Mouse (Mus musculus): Measurements from ENCODE around the gene Slc2a6.

Slc2a6 gene

DNA sequence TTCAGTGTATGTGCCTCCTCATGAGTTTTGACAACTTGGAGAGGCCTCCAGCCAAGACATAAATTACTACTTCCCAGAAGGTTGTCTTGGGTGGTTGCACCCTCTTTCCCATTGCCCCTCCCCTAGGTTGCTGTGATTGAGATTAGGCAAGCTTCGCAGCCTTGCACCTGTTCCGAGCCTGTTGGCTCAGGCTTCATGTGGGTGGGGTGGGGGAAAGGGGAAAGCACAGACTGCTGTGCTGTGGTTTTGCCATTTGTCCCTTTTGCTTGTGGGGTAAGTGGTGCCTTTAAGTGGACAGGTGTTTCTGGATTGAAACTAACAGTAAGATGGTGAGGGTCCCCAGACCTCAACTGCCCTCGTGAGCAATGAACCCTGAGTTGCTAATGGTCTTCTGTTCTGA, 8.2 kb upstream of the Slc2a6 start:
- no peak for DNase-seq (ENCODE audit: inconsistent ontology term)

DNA sequence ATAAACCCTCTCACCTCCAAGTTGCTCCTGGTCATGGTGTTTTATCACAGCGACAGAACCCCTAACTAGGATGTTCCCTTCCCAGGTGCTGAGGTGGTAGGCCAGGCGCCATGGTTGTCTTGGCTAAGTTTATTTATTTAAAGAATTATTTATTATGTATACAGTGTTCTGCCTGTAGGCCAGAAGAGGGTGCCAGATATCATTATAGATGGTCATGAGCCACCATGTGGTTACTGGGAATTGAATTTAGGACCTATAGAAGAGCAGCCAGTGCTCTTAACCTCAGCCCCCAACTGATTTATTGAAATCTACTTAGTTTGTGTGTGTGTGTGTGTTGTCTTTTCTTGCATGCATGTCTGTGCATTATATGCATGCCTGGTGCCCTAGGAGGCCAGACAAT, 4.6 kb upstream of the Slc2a6 start:
- no peak for DNase-seq (ENCODE audit: inconsistent ontology term)

DNA sequence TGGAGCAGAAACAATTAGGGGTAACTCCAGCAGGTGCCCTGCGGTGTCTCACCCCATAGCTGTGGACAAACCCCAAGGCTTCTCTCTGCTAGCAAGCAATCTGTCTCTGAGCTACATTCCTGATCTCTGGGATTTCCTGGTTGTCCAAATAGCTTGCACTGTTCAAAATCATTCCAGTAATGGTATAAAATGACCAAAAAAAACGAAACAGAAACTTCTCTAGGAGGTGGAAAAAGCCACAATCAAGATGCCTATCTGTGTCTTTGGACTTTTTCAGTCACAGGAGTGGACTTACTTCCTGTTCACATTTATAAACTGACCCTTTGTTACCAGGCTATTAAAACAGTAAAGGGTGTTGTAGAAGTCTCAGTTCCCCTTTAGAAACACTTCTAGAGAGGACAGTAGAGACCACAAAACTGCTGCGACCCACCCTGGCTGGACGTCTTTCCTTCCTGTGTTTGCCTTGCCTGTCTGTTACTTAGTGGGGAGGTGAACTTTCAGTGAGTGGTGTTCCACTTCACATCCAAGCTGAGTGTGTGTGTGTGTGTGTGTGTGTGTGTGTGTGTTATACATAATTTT, 728 bp upstream of the Slc2a6 start:
- DNase-seq (ENCODE audit: inconsistent ontology term), result no peak

DNA sequence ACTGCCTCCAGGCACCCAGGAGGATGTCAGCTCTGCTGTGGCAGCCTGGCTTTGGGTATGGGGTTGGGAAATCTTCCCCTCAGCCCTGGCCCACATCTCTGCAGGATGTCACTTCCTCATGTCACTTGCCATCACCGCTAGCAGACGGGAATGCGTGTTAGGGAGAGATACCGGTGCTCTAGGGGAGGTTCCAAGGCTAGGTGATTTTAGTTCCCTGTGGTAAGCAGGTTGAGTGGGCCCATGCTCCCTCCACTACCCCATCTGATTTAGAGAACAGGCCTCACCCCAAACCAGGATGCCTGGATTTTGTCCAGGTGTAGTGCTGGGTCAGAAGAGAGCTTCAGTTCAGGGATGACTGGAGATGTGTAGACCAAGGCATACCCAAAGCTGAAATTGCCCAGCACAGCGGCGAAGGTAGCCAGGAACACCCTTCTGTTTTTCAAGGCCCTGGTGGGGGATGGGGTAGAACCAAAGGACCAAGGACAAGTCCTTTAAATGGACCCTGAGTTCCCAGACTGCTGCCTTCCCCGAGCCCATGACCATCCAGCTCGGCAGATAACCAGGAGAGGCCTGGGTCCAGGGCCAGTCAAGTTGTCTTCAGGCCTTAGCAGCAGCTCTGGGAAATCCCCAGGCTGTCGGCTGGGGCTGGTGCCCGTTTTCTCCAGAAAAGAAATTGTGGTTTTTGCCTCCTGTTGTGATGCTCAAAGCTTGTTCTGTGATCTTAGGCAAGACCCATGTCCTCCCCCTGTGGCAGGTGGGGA, 761 bp downstream of the Slc2a6 start:
- no peak for DNase-seq (ENCODE audit: inconsistent ontology term)

DNA sequence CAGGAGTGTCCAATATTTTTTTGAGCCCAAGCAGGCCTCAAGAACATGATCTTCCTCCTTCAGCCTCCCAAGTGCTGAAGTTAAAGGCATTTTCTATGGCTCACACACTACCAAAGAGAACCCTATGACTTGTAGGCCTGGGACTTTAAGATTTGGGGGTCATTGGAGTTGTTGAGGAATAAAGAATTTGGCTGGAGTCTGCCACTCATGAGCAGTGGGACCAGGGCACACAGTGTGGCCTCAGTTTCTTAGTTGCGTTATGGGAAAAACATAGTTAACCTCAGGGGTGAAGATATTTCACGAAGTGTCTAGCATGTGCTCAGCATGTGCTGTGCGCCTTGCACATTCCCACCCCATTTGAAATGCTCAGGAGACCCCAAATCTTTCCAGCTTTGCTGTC, 1.5 kb downstream of the Slc2a6 start:
- DNase-seq (ENCODE audit: inconsistent ontology term), result no peak

DNA sequence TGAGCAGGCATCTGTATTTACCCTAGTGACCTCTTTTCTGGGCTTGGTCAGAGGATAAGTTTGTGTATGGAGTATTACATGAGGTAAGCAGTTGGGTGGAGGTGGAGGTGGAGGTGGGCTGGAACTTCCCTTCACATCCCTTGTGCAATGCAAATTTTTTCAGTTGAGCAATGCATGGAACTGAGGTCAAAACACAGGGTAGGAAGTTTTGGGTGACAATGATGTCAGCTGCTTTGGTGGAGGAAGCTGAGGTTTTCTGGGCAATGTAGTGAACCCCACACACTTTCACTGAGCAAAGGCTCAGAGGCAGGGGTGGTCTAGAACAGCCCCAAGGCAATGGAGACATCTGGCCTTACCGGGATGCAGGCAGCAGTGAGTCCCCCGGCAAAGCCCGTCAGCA, 2.3 kb downstream of the Slc2a6 start:
- no peak for DNase-seq (ENCODE audit: inconsistent ontology term)

DNA sequence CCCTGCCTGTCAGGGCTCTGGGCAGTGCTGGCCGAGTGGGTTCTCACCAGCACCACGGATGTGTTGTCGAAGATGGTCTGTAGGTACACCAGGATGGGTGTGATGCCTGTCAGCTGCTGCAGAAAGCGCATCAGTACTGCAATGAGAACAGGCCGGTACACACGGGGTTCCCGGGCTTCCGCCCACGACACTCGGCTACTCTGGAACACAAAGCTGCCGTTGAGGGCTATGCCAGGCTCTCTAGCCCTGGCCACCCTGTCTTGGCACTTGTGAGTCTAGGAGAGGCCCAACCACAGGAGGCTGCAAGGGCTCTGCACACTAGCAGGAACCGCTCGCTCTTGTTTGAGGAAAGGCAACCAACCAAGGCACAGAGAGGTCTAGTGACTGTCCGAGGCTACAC, 3.7 kb downstream of the Slc2a6 start:
- no peak for DNase-seq (ENCODE audit: inconsistent ontology term)

DNA sequence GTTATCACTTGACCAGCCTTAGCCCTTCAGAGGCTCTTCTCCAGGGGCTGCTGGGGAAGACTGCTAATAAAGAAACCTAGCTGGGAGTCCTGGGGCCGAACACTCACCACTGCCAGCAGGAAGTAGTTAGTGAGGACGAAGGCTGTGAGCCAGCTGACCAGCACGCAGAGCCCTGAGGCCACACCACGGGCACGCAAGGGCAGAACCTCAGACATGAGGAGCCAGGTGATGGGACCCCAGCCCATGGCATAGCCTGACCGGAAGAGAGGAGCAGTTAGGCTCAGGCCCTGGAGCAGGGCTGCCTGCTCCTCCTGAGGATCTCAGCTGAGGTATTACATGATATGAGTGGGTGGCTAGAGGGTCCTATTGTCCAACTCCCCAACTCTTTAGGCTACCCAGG, 5.2 kb downstream of the Slc2a6 start:
- DNase-seq (ENCODE audit: inconsistent ontology term), result no peak

DNA sequence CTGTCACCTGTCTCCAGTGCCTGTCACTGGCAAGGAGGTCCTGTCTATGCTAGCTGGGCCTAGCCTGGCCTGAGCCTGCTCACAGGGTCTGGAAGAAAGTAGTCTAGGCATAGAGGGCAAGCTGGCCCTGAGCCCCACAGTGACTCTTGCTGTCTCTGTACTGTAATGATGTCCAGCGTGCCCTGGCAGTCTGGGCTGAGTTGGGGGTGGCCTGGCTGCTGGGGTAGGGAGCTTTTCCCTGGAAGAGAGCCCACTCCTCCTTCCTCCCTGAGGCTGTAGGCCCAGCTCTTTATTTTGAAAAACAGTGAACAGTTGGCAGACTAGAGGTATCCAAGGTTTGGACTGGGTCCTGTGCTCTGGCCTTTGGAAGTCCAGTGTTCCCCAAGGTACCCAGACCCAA, 6.7 kb downstream of the Slc2a6 start:
- DNase-seq (ENCODE audit: inconsistent ontology term), result no peak

DNA sequence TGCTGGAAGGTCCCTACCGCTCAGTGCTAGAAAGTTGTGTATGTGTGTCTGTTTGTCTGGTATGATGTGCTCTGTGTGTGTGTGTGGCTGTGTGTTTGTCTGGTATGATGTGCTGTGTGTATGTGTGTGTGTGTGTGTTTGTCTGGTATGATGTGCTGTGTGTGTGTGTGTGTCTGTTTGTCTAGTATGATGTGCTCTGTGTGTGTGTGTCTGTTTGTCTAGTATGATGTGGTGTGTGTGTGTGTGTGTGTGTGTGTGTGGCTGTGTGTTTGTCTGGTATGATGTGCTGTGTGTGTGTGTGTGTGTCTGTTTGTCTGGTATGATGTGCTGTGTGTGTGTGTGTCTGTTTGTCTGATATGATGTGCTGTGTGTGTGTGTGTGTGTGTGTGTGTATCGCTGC, 8.3 kb downstream of the Slc2a6 start:
- no peak for DNase-seq (ENCODE audit: inconsistent ontology term)

DNA sequence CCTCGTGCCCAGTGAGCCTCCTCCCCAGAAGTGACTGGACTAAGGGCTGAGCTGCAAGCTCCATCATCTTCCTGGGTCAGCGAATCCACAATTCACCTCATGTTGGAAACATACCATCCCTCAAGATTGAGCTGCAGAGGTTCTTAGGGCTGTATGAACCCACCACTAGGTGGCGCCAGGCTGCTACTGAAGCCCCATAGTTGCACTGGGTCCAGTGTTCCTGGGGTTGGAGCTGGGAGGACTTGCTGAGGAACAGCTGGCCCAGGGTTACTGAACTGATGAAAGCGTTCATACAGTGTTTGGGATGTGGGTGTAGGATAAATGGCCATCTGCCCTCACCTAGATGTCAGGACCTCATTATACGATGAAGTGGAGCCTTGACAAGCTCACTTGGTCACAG, 10.0 kb downstream of the Slc2a6 start:
- peak; percentile 36 for DNase-seq (ENCODE audit: inconsistent ontology term)

DNA sequence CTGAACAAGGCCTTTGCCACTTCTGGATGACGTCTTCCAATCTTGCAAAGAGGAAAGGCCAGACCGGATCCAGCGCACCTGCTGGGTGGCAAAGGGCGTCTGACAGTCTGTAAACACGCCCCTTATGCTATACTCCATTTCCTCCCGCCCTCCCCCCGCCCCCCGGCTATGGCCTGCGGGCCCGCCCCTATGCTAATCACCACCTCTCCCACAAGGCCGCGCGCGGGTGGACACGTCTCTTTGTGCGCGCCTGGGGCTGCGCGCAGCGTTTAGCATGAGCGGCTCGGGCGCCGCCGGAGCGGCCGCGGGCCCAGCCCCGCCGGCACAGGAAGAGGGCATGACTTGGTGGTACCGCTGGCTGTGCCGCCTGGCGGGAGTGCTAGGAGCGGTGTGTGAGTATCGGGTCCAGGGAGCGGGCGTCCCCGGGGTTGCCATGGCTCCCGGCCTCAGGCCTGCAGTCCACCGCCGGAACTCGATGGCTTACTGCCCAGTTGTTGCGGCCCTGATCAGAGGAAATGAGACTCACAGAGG, 18.0 kb downstream of the Slc2a6 start, which contains the start of gene Cacfd1:
Gene Cacfd1, plus strand, starts transcription at position 213 of the 531 bp plus-strand sequence.
- peak; percentile 97 for DNase-seq (ENCODE audit: inconsistent ontology term)

DNA sequence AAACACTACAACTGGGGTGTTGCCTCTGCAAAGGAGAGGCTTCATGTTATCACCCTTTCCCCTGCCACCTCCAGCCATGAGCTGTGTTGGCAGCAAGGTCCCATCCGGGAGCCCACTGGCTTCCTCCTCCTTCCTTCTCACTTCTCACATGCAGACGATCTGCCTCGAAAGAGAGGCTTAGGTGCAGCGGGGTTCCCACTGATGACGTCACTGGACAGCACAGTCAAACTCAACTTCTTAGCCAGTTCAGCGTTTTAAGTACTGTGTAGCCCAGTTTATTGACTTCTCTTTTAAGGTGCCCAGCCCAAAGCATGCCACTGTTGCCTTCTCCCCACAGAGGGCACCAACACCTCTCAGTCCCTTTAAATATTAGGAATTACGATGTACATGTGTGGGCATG, 20.1 kb downstream of the Slc2a6 start:
- DNase-seq (ENCODE audit: inconsistent ontology term), result no peak

DNA sequence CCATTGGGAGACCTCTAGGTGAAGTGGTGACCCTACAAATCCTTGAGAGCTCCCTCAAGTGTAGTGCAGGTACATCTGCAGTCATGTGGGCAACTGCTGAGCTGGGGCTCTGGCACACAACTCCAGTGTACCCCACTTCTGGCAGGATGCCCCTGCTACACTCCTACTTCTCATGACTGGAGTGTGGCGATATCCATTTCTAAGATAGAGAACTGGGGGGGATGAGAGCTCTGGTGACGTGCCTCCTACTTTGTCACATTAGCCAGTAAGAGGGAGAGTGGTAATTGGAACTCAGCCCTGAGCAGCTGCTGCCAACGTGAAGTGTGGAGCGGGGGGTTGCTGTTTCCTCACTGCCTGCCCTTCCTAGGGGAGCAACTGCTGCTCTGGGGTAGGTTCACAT, 21.5 kb downstream of the Slc2a6 start:
- DNase-seq (ENCODE audit: inconsistent ontology term), result no peak

DNA sequence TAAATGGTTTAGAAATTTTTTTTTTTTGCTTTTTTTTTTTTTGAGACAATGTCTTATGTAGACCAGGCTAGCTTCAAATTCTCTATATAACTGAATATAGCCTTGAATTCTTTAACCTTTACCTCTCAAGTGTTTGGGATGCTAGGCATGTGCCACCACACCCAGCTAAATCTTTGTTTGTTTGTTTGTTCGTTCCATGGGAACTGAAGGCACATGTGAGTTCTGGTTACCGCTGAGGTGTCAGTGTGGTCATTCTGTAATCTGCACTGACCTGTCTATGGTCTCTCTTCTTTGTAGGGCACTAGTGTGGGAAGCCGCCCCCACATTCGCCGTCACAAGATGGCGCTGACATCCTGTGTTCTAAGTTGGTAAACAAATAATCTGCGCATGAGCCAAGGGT, 29.8 kb downstream of the Slc2a6 start:
- DNase-seq (ENCODE audit: inconsistent ontology term), result no peak

DNA sequence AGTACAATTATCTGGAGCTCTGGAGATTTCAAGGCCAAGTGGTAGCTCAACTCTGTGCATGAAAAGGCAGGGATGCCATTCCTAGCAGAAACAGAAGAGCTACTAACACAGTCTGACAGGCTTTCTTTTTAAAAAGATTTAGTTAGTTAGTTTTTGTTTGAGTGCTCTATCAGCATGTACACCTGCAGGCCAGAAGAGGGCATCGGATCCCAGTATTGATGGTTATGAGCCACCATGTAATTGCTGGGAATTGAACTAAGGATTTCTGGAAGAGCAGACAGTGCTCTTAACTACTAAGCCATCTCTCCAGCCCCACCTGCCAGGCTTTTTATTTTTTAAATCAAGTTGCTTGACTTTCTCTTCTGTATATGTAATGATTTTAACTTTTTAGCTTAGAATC, 30.3 kb downstream of the Slc2a6 start:
- no peak for DNase-seq (ENCODE audit: inconsistent ontology term)

DNA sequence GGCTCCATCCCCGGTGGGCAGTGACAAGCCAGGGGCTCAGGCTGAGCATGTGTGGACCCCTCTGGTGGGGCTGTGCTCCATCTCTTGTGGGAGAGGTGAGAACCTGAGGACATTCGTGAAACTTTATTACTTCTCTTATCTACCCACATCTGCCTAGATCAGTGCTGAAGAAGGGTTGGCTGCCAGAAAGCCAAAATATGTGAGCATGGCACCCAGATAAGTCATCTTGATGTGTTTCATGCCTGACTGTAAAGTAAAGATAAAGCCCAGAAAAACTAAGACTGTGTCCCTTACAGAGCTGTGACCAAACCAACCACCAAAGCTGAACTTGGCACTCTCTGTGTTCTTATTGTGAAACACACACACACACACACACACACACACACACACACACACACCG, 33.9 kb downstream of the Slc2a6 start:
- no peak for DNase-seq (ENCODE audit: inconsistent ontology term)

DNA sequence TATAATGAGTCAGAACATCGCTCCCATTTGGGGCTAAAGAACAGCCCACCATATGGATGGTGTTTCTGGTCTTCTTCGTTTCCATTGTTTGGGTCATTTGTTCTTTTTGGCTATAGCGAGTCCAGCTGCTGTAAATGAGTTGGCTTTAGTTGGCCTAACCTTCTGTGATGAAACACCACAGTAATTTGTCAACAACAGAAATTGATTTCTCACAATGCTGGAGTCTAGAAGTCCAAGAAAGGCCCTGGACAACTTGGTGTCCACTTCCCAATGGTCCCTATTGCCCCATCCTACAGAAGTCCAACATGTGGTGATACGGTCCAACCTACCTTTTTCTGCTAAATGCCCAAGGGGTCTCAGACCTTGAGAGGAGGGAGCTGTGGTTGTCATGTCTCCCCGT, 43.2 kb downstream of the Slc2a6 start:
- no peak for DNase-seq (ENCODE audit: inconsistent ontology term)

DNA sequence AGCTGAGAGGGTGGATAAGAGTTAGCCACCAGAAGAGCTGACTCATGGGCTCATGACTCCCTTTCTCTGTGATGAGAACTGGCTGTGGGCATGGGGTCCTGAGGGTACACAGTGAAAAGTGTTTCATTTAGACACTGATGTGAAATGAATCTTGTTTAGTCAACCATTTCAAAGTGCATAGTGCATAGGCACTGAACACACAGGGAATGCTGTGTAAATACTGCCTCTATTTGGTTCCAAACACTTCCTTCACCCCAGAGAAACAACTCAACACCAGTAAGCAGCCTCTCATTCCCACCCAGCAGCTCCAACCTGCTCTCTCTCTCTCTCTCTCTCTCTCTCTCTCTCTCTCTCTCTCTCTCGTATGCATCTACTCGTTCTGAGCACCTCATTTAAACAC, 43.6 kb downstream of the Slc2a6 start:
- no peak for DNase-seq (ENCODE audit: inconsistent ontology term)

DNA sequence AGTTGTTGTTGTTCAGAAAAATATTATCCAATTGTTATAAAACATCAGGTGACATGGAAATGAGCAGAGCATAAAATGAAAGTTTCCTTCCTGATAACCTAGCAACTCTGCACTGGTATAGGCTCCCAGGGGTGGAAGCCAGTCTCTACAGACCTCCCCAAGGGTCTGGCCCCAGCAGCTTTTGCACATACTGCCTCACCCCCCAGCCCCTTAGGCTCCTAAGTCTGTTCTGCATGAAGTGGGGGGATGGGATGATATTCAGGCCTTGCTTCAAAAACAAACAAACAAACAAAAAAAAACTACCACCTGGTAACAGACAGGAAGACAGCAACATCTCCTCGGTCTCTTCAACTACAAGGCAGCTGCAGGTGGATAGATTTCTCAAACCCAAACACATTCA, 47.4 kb downstream of the Slc2a6 start:
- DNase-seq (ENCODE audit: inconsistent ontology term), result no peak

DNA sequence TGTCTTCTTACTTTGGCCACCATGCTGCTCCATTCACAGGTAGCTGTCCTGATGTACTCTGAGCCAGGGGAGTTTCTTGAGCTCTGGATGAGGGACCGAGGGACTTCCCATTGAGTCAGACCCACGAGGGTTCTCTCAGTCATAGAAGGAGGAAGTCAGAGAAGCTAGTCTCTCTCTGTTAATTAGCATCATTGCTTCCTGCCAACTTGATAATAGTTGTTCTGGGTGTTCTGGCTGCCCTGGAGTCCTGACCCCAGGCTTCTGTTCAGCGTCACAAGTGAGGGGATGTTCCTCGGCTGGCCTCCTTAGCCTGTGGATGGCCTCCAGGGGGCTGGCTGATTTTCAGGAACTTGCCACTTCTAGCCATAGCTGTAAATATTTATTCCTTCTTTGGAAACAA, 53.8 kb downstream of the Slc2a6 start:
- DNase-seq (ENCODE audit: inconsistent ontology term), result no peak

DNA sequence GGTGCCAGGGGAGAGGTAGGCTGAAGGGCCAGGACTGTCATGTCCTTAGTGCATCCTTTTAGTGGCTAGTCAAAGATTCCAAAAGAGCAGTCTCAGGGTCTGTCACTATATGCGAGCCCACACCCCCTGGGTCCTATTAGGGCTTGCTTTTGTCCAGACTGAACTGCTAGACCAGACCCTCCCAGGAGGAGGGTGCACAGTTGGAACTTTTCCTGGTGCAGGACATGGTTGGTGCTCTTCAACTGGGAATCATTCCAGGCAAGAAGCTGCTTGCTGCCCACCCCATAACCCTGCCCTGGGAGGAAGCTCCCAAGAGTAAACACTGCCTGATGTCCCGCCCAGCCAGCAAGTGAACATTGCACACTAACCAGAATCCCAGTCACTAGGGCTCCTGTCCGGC, 54.7 kb downstream of the Slc2a6 start, which contains the start of gene Adamts13:
Gene Adamts13, plus strand, starts transcription at position 301 of the 400 bp plus-strand sequence.
- no peak for DNase-seq (ENCODE audit: inconsistent ontology term)

Data from Muller cell, postnatal 12 days (primary cell).